Mouse (Mus musculus) monocyte, adult 2 months (primary cell): ENCODE measurements at regions not wholly inside any gene's neighbourhood (a gene's known extent, or its start where the extent isn't known, plus 50 kb on each side); places are given as distances from the start of the nearest gene placed in this dataset.
"Not testable (repeated sequence)": the region's sequence is repeated elsewhere in the genome, so short reads cannot be mapped to it uniquely, and the experiment has no call there.

Experiments used
- DNase-seq, 2 experiments: peaks; one replicate each; pipeline ENCODE4 v3.0.0; 2022; ENCODE audit warnings: low spot score in 2 of 2, low read depth in 1 of 2

GRCm38 (mm10) chr7:106616932-106617331, 63.5 kb downstream of the Olfr693 start:
- not testable (repeated sequence) for DNase-seq

- DNase-seq = no peak
These were observed 67.7 kb downstream of the Olfr693 start for GRCm38 (mm10) chr7:106612723-106613122.

- no peak for DNase-seq
These were observed 100.0 kb downstream of the Olfr693 start for GRCm38 (mm10) chr7:106580424-106580823.

GRCm38 (mm10) chr7:106568251-106568650, 112.1 kb downstream of the Olfr693 start:
- not testable (repeated sequence) for DNase-seq

- DNase-seq = no peak
These were observed 129.4 kb downstream of the Olfr693 start for GRCm38 (mm10) chr7:106550881-106551575.

- not testable (repeated sequence) for DNase-seq
These were observed 150.8 kb downstream of the Olfr693 start for GRCm38 (mm10) chr7:106529433-106530102.

GRCm38 (mm10) chr7:106529023-106529422, 151.4 kb downstream of the Olfr693 start:
- DNase-seq = peak; percentile 11 to 22

- DNase-seq = no peak
These were observed 185.5 kb downstream of the Olfr693 start for GRCm38 (mm10) chr7:106494851-106495250.
